Comparison of ENCODE assay signal across 8 mouse cellular contexts in the genomic region with DNA sequence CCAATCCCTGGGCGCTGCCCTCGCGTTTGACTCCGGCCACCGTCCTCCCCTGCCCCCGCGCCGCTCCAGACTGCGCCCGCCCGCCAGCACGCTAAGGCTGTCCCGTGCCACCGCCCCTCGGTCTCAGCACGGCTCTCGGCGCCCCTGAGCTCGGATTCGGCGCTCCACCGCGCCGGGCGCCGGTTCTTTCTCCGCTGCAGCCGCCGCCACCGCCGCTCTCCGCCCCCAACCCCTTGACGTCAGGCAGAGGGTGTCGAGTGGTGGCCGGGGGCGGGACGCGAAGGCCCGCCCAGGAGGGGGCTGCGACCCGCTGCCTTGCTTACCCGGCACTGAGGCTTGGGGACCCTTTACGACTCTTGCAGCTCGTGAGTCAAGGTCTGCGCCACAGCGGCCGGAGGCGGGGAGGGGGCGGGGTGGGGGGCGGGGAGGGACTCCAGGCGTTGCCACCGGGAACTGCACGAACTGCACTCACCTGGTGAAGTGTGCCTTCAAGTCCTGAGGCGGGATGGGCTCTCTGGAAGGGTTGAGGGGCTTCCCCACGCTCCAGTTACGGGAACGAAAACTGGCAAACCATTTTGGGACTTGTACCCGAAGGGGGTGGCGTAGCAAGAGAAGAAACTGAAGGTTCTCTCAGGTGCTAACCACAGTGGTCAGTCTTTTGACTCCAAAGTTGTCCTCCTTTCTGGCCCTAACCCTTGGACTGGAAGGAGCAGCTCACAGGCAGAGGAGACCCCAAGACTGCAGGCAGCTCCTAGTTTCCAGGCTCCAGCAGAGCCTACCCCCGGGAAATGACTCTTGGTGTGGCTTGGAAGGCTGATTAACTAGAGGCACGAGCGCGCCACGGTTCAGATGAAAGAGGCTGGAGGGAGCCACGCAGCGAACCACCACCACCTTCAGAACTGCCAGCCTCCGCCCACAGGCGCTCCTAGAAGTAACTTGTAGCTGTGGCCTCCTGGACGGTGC. TPM values are rescaled to one million over a fixed set of nuclear protein-coding genes. Genes with fewer than 3 reads are reported as not detected.
DNase-seq lines count a peak whose midpoint lies in the region; ATAC-seq and TF ChIP-seq lines count a peak whose summit lies in the region.

A gene (minus strand): TSS at position 319 of the 963 bp plus-strand sequence.

- no peak for DNase-seq in gonadal fat pad, adult 2 months (ENCODE audit: low read depth)

- peak within 1 kb of the TSS; percentile 67 for H3K27ac ChIP-seq in cortical plate, adult 2 months (ENCODE audit: insufficient read depth, low read length)
- peak within 1 kb of the TSS; percentile 98 for H3K27ac ChIP-seq in intestine, embryonic 16.5 days (ENCODE audit: low read length)
- H3K27ac ChIP-seq in limb, embryonic 12.5 days: peak within 1 kb of the TSS; percentile 99
- peak within 1 kb of the TSS; percentile 97 for H3K27ac ChIP-seq in midbrain, embryonic 15.5 days
- H3K27ac ChIP-seq in stomach, embryonic 15.5 days: peak within 1 kb of the TSS; percentile 99

- H3K4me1 ChIP-seq in erythroblast, embryonic 14.5 days (ENCODE audit: control insufficient read depth): peaks cover 22% of the 10 kb centered on the region
- H3K4me1 ChIP-seq in cortical plate, adult 2 months (ENCODE audit: control insufficient read depth, insufficient read depth, low read length): peaks cover 4% of the 10 kb centered on the region; the same call in 1 of the 2 replicates
- H3K4me1 ChIP-seq in intestine, embryonic 16.5 days (ENCODE audit: control insufficient read depth, insufficient read depth, low read length): peaks cover 40% of the 10 kb centered on the region
- peaks cover 51% of the 10 kb centered on the region for H3K4me1 ChIP-seq in limb, embryonic 12.5 days (replicated peaks)
- peaks cover 33% of the 10 kb centered on the region for H3K4me1 ChIP-seq in midbrain, embryonic 15.5 days
- peaks cover 46% of the 10 kb centered on the region for H3K4me1 ChIP-seq in stomach, embryonic 15.5 days

- no peak for ATAC-seq in erythroblast, adult 5-6 weeks (replicated peaks; ENCODE audit: low FRiP score, poor library complexity, severe bottlenecking)
- ATAC-seq in intestine, embryonic 16.5 days: peak; percentile 57
- ATAC-seq in limb, embryonic 12.5 days (ENCODE audit: insufficient number of reproducible peaks, insufficient read depth, low FRiP score, low TSS enrichment, low read depth): peak; percentile 77
- peak; percentile 68 for ATAC-seq in midbrain, embryonic 15.5 days (replicated peaks)
- peak; percentile 63 for ATAC-seq in stomach, embryonic 15.5 days (ENCODE audit: insufficient read depth, low FRiP score, low read depth)

- peak within 1 kb of the TSS; percentile 86 for H3K4me2 ChIP-seq in intestine, embryonic 16.5 days (ENCODE audit: low read depth, low read length)
- H3K4me2 ChIP-seq in limb, embryonic 12.5 days: peak within 1 kb of the TSS; percentile 100
- peak within 1 kb of the TSS; percentile 96 for H3K4me2 ChIP-seq in midbrain, embryonic 15.5 days
- peak within 1 kb of the TSS; percentile 68 for H3K4me2 ChIP-seq in stomach, embryonic 15.5 days

- 2% methylated on average over 65 of the region's 69 CpGs for WGBS in intestine, embryonic 16.5 days
- under 1% methylated on average over 69 of the region's 69 CpGs for WGBS in limb, embryonic 12.5 days
- under 1% methylated on average over 68 of the region's 69 CpGs for WGBS in midbrain, embryonic 15.5 days
- 2% methylated on average over 69 of the region's 69 CpGs for WGBS in stomach, embryonic 15.5 days

- H3K4me3 ChIP-seq in erythroblast, embryonic 14.5 days (replicated peaks): peak within 1 kb of the TSS; percentile 55
- H3K4me3 ChIP-seq in cortical plate, adult 2 months (ENCODE audit: insufficient read depth, low read length): peak within 1 kb of the TSS; percentile 73
- H3K4me3 ChIP-seq in intestine, embryonic 16.5 days (ENCODE audit: low read length): peak within 1 kb of the TSS; percentile 89
- H3K4me3 ChIP-seq in limb, embryonic 12.5 days (replicated peaks): peak within 1 kb of the TSS; percentile 90
- H3K4me3 ChIP-seq in midbrain, embryonic 15.5 days: peak within 1 kb of the TSS; percentile 94
- peak within 1 kb of the TSS; percentile 93 for H3K4me3 ChIP-seq in stomach, embryonic 15.5 days (replicated peaks)

- no peaks in the 10 kb centered on the region; the same call in 1 of the 2 replicates for H3K9me3 ChIP-seq in erythroblast, embryonic 14.5 days (ENCODE audit: control insufficient read depth, low read length)
- H3K9me3 ChIP-seq in intestine, embryonic 16.5 days (ENCODE audit: control insufficient read depth, low read length): no peaks in the 10 kb centered on the region
- no peaks in the 10 kb centered on the region for H3K9me3 ChIP-seq in limb, embryonic 12.5 days
- H3K9me3 ChIP-seq in midbrain, embryonic 15.5 days: no peaks in the 10 kb centered on the region
- H3K9me3 ChIP-seq in stomach, embryonic 15.5 days: no peaks in the 10 kb centered on the region

- TF ChIP-seq CTCF in cortical plate, adult 2 months (IDR thresholded peaks at IDR 0.05; ENCODE audit: extremely low read depth, insufficient read depth, low read length): no peak

- peak; percentile 16; the same call in 1 of the 2 replicates for TF ChIP-seq POLR2A in cortical plate, adult 2 months (IDR thresholded peaks at IDR 0.05; ENCODE audit: extremely low read depth, insufficient read depth, low read length)

- peaks cover 90% of the 10 kb centered on the region for H3K27me3 ChIP-seq in erythroblast, embryonic 14.5 days (ENCODE audit: control insufficient read depth)
- no peaks in the 10 kb centered on the region for H3K27me3 ChIP-seq in intestine, embryonic 16.5 days (replicated peaks; ENCODE audit: control insufficient read depth, insufficient read depth, low read length)
- H3K27me3 ChIP-seq in limb, embryonic 12.5 days: no peaks in the 10 kb centered on the region
- no peaks in the 10 kb centered on the region for H3K27me3 ChIP-seq in midbrain, embryonic 15.5 days (replicated peaks)
- H3K27me3 ChIP-seq in stomach, embryonic 15.5 days (replicated peaks): no peaks in the 10 kb centered on the region

- peak within 1 kb of the TSS; percentile 94 for H3K9ac ChIP-seq in intestine, embryonic 16.5 days (ENCODE audit: low read depth, low read length)
- H3K9ac ChIP-seq in limb, embryonic 12.5 days (replicated peaks): peak within 1 kb of the TSS; percentile 96
- H3K9ac ChIP-seq in midbrain, embryonic 15.5 days: peak within 1 kb of the TSS; percentile 99
- peak within 1 kb of the TSS; percentile 91 for H3K9ac ChIP-seq in stomach, embryonic 15.5 days

- H3K36me3 ChIP-seq in erythroblast, embryonic 14.5 days (ENCODE audit: control insufficient read depth): no peaks in the 10 kb centered on the region; the same call in 1 of the 2 replicates
- peaks cover 9% of the 10 kb centered on the region for H3K36me3 ChIP-seq in intestine, embryonic 16.5 days (ENCODE audit: control insufficient read depth, insufficient read depth, low read length)
- peaks cover 26% of the 10 kb centered on the region for H3K36me3 ChIP-seq in limb, embryonic 12.5 days
- peaks cover 8% of the 10 kb centered on the region for H3K36me3 ChIP-seq in midbrain, embryonic 15.5 days (replicated peaks)
- peaks cover 19% of the 10 kb centered on the region for H3K36me3 ChIP-seq in stomach, embryonic 15.5 days

RNA-seq across cellular contexts. Expression of the gene that starts here (rescaled TPM):
- 0.01 and 0.02 TPM in 2 replicates for polyA plus RNA-seq in erythroblast, embryonic 14.5 days (2012)
- not detected in 2 replicates for total RNA-seq in erythroblast, adult 5-6 weeks (2015; ENCODE audit: low replicate concordance)
- total RNA-seq in erythroblast, adult 5-6 weeks (2017; ENCODE audit: low replicate concordance): 0.56 and 0.60 TPM in 2 replicates
- 10.8 and 11.7 TPM in 2 replicates for polyA plus RNA-seq in cortical plate, adult 2 months (2012; rRNA removed)
- polyA plus RNA-seq in gonadal fat pad, adult 2 months (2012; rRNA removed): 20.6 and 21.9 TPM in 2 replicates
- 7.4 and 7.9 TPM in 2 replicates for polyA plus RNA-seq in intestine, embryonic 16.5 days (2015; fragmentation: Nextera tagmentation; extraction: Ambion mirVana)
- 34.1 and 35.3 TPM in 2 replicates for polyA plus RNA-seq in limb, embryonic 12.5 days (2016; fragmentation: Nextera tagmentation; extraction: Ambion mirVana)
- 34.3 and 37.4 TPM in 2 replicates for polyA plus RNA-seq in midbrain, embryonic 15.5 days (2015; fragmentation: Nextera tagmentation; extraction: Ambion mirVana)
- polyA plus RNA-seq in stomach, embryonic 15.5 days (2015; fragmentation: Nextera tagmentation; extraction: Ambion mirVana): 13.6 and 15.0 TPM in 2 replicates
